Mouse (Mus musculus): ENCODE results near the gene Coq6. TPM values are rescaled to one million over a fixed set of nuclear protein-coding genes. Genes with fewer than 3 reads are reported as not detected.

Gene Coq6
- 22.0 and 27.2 TPM in 2 replicates for polyA plus RNA-seq (2012; rRNA removed)
- 22.5 and 27.6 TPM in 2 replicates for polyA plus RNA-seq (2014; fragmentation: Nextera tagmentation; extraction: Ambion mirVana)

DNA sequence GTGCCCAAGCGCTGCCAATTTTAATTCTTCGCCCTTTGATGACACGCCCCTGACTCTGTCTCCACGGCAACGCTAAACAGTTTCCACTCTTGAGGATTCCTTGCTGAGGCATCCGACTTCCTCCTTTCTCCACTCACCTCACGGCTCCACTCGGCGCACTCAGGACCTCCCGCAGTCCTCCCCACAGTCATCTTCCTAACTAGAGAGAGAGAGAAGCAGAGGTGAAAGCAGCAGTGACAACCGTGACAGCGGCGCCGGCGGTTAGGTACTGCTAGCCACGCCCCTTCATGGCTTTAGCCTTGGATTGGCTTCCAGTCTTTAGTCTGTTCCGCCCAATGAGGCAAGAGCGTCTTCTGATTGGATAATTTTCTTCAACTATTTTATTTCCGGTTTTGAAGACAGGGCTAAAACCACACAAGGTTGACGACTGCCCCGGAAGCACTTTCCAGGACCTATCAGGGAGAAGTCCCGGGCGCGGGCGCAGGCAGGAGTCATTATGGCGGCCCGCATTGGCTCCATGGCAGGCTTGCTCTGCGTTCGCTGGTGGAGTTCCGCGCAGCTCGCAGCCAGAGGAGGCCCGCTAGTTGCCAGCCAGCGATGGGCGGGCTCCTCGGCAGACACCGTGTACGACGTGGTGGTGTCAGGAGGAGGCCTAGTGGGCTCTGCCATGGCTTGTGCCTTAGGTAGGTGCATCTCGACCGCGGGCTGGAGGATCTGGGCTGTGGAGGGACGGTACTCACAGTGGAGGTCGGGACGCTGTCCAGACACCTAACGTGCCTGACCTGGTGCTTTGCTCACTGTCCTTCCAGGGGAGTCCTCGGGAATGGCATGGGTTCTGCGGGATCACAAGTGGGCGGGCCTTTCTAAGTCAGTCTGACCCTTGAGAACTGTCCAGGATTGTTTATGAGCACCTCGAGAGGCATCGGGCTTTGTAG is at the start of gene Coq6, which contains the start of gene Fam161b:
TSS of gene Coq6 (plus strand) at position 103 of the 935 bp plus-strand sequence.
TSS of gene Fam161b (minus strand) at position 279 of the 935 bp plus-strand sequence.
- H3K9me3 ChIP-seq (ENCODE audit: control insufficient read depth, low read length): no peaks in the 10 kb centered on the region
- H3K4me1 ChIP-seq (replicated peaks; ENCODE audit: control insufficient read depth in 2 of 2, insufficient read depth in 2 of 2, low read length in 1 of 2): peaks cover 36 to 44% of the 10 kb centered on the region in 2 experiments
- WGBS (ENCODE audit: insufficient replicate concordance): under 1% methylated on average over 51 of the region's 51 CpGs
- peak within 1 kb of the TSS; percentile 84 to 96 for H3K4me3 ChIP-seq (ENCODE audit: insufficient read depth in 1 of 2, low read depth in 2 of 2, low read length in 2 of 2)
- H3K27me3 ChIP-seq (ENCODE audit: control insufficient read depth, insufficient read depth, low read length): no peaks in the 10 kb centered on the region
- ATAC-seq (ENCODE audit: insufficient read depth) (peak; percentile 93), DNase-seq (ENCODE audit: low read depth in 3 of 3, low spot score in 3 of 3) (peak; percentile 98 to 99 (median 99))
- H3K36me3 ChIP-seq (replicated peaks; ENCODE audit: control insufficient read depth, insufficient read depth, low read depth): peaks cover 4% of the 10 kb centered on the region; the same call in 1 of the 2 replicates
- H3K9ac ChIP-seq (replicated peaks): peak within 1 kb of the TSS; percentile 80
- TF ChIP-seq EP300 (IDR thresholded peaks at IDR 0.05; ENCODE audit: low read depth) (no peak), CTCF (IDR thresholded peaks at IDR 0.05; ENCODE audit: low read depth) (no peak)
- peak within 1 kb of the TSS; percentile 24 for H3K27ac ChIP-seq
- peak within 1 kb of the TSS; percentile 84 for H3K4me2 ChIP-seq (ENCODE audit: low read depth)

- WGBS (ENCODE audit: insufficient replicate concordance): 40% methylated on average over 7 of the region's 7 CpGs
Measured at GRCm38 (mm10) chr12:84316006-84316405, 45.5 kb upstream of the Coq6 start.

GRCm38 (mm10) chr12:84316721-84317621 is 44.5 kb upstream of the Coq6 start, which contains the start of gene Zfp410:
TSS of gene Zfp410 (plus strand) at chr12:84316852.
- Histone ChIP-seq H3K36me3 (replicated peaks; ENCODE audit: control insufficient read depth, insufficient read depth, low read depth) (no peaks in the 10 kb centered on the region; the same call in 1 of the 2 replicates), H3K4me2 (ENCODE audit: low read depth) (peak within 1 kb of the TSS; percentile 94), H3K27ac (peak within 1 kb of the TSS; percentile 78), H3K4me1 (replicated peaks; ENCODE audit: control insufficient read depth in 2 of 2, insufficient read depth in 2 of 2, low read length in 1 of 2) (peaks cover 20 to 25% of the 10 kb centered on the region in 2 experiments), H3K9ac (replicated peaks) (peak within 1 kb of the TSS; percentile 98), H3K4me3 (ENCODE audit: insufficient read depth in 1 of 2, low read depth in 2 of 2, low read length in 2 of 2) (peak within 1 kb of the TSS; percentile 86 to 96), H3K9me3 (ENCODE audit: control insufficient read depth, low read length) (no peaks in the 10 kb centered on the region), H3K27me3 (ENCODE audit: control insufficient read depth, insufficient read depth, low read length) (no peaks in the 10 kb centered on the region)
- under 1% methylated on average over 76 of the region's 77 CpGs for WGBS (ENCODE audit: insufficient replicate concordance)
- DNase-seq (ENCODE audit: low read depth in 3 of 3, low spot score in 3 of 3) (peak; percentile 65 to 72 (median 66)), ATAC-seq (ENCODE audit: insufficient read depth) (peak; percentile 86)
- TF ChIP-seq CTCF (IDR thresholded peaks at IDR 0.05; ENCODE audit: low read depth) (no peak; the same call in 1 of the 2 replicates), EP300 (IDR thresholded peaks at IDR 0.05; ENCODE audit: low read depth) (no peak)

More at GRCm38 (mm10) chr12:84316006-84316405, 45.5 kb upstream of the Coq6 start:
- Histone ChIP-seq H3K27ac (peak overlapping the region; percentile 78), H3K4me3 (ENCODE audit: insufficient read depth in 1 of 2, low read depth in 2 of 2, low read length in 2 of 2) (peak overlapping the region; percentile 86 to 96), H3K9ac (replicated peaks) (peak overlapping the region; percentile 98), H3K4me1 (replicated peaks; ENCODE audit: control insufficient read depth in 2 of 2, insufficient read depth in 2 of 2, low read length in 1 of 2) (peaks cover 20 to 22% of the 10 kb centered on the region in 2 experiments), H3K4me2 (ENCODE audit: low read depth) (peak overlapping the region; percentile 94), H3K9me3 (ENCODE audit: control insufficient read depth, low read length) (no peaks in the 10 kb centered on the region), H3K36me3 (replicated peaks; ENCODE audit: control insufficient read depth, insufficient read depth, low read depth) (no peaks in the 10 kb centered on the region; the same call in 1 of the 2 replicates), H3K27me3 (ENCODE audit: control insufficient read depth, insufficient read depth, low read length) (no peaks in the 10 kb centered on the region)
- DNase-seq (ENCODE audit: low read depth in 3 of 3, low spot score in 3 of 3) (no peak), ATAC-seq (ENCODE audit: insufficient read depth) (no peak)
- no peak for TF ChIP-seq CTCF (IDR thresholded peaks at IDR 0.05; ENCODE audit: low read depth)
- TF ChIP-seq EP300 (IDR thresholded peaks at IDR 0.05; ENCODE audit: low read depth): no peak

DNA sequence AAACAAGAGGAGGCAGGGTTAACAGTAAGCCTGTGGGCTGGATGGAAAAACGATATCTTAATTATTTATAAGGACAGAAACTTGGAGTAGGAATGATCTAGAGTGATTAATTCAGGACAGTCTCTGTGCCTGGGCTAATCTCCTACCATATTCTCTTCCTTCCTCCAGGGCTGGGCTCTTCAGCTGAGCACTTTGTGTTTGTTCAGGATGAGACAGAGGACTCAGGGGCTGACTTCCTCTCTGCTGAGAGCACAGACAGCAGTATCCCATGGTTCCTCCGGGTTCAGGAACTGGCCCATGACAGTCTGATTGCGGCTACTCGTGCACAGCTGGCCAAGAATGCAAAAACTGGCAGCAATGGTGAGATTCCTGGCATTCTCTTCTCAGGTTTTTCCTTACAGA is 34.3 kb upstream of the Coq6 start:
- no peak overlapping the region for H3K9ac ChIP-seq (replicated peaks)
- no peaks in the 10 kb centered on the region for H3K27me3 ChIP-seq (ENCODE audit: control insufficient read depth, insufficient read depth, low read length)
- WGBS (ENCODE audit: insufficient replicate concordance): 63% methylated on average over 4 of the region's 4 CpGs
- no peak for ATAC-seq (ENCODE audit: insufficient read depth)
- H3K4me2 ChIP-seq (ENCODE audit: low read depth): no peak overlapping the region
- H3K36me3 ChIP-seq (replicated peaks; ENCODE audit: control insufficient read depth, insufficient read depth, low read depth): peaks cover 54% of the 10 kb centered on the region
- H3K4me1 ChIP-seq (replicated peaks; ENCODE audit: control insufficient read depth in 2 of 2, insufficient read depth in 2 of 2, low read length in 1 of 2): no peaks in the 10 kb centered on the region
- no peak for DNase-seq (ENCODE audit: low read depth in 3 of 3, low spot score in 3 of 3)
- H3K4me3 ChIP-seq (ENCODE audit: insufficient read depth in 1 of 2, low read depth in 2 of 2, low read length in 2 of 2): no peak overlapping the region
- TF ChIP-seq EP300 (IDR thresholded peaks at IDR 0.05; ENCODE audit: low read depth): no peak
- no peak for TF ChIP-seq CTCF (IDR thresholded peaks at IDR 0.05; ENCODE audit: low read depth)
- no peaks in the 10 kb centered on the region for H3K9me3 ChIP-seq (ENCODE audit: control insufficient read depth, low read length)
- H3K27ac ChIP-seq: no peak overlapping the region

Data from liver, embryonic 14.5 days (tissue).